ENCODE assay signal across 9 mouse cellular contexts in genomic region chr5:74941426-74941825, GRCm38 (mm10).
DNase-seq lines count a peak whose midpoint lies in the region; ATAC-seq lines count a peak whose summit lies in the region.
"Had no signal": no experiment of that assay in that cellular context is flagged by ENCODE, and none has a peak within 500 bp of the region (broad histone marks: within the 10 kb centered on the region; RNA-seq: fewer than 3 reads in every experiment).

No protein-coding gene starts in this region.

- no peak overlapping the region for H3K27ac ChIP-seq in forebrain, embryonic 13.5 days
- H3K27ac ChIP-seq in forebrain, embryonic 15.5 days (replicated peaks) = no peak overlapping the region
- H3K27ac ChIP-seq in neural tube, embryonic 15.5 days (replicated peaks) = no peak overlapping the region

- H3K36me3 ChIP-seq in forebrain, embryonic 13.5 days (ENCODE audit: poor library complexity, severe bottlenecking) = no peaks in the 10 kb centered on the region
- H3K36me3 ChIP-seq in forebrain, embryonic 15.5 days = no peaks in the 10 kb centered on the region
- H3K36me3 ChIP-seq in neural tube, embryonic 15.5 days = no peaks in the 10 kb centered on the region

- ATAC-seq in forebrain, embryonic 13.5 days = no peak
- no peak for ATAC-seq in forebrain, embryonic 15.5 days (replicated peaks)
- ATAC-seq in neural tube, embryonic 15.5 days (ENCODE audit: low FRiP score) = no peak

- peaks cover 14% of the 10 kb centered on the region; the same call in 1 of the 2 replicates for H3K4me1 ChIP-seq in forebrain, embryonic 13.5 days
- peaks cover 3% of the 10 kb centered on the region; the same call in 1 of the 2 replicates for H3K4me1 ChIP-seq in forebrain, embryonic 15.5 days
- peaks cover 14% of the 10 kb centered on the region for H3K4me1 ChIP-seq in neural tube, embryonic 15.5 days

- H3K4me3 ChIP-seq in forebrain, embryonic 13.5 days = no peak overlapping the region
- H3K4me3 ChIP-seq in forebrain, embryonic 15.5 days = no peak overlapping the region
- no peak overlapping the region for H3K4me3 ChIP-seq in neural tube, embryonic 15.5 days (replicated peaks)
- H3K4me3 ChIP-seq: myocyte had no signal

- H3K4me2 ChIP-seq in forebrain, embryonic 13.5 days = peak overlapping the region; percentile 28
- H3K4me2 ChIP-seq in forebrain, embryonic 15.5 days (replicated peaks) = no peak overlapping the region
- H3K4me2 ChIP-seq in neural tube, embryonic 15.5 days = no peak overlapping the region

- peaks cover 62% of the 10 kb centered on the region for H3K27me3 ChIP-seq in forebrain, embryonic 13.5 days
- H3K27me3 ChIP-seq in forebrain, embryonic 15.5 days = peaks cover 32% of the 10 kb centered on the region
- peaks cover 37% of the 10 kb centered on the region for H3K27me3 ChIP-seq in neural tube, embryonic 15.5 days (replicated peaks)

- DNase-seq in neural tube, embryonic 10.5 days (ENCODE audit: extremely low spot score, low spot score) = peak; percentile 70
- peak; percentile 40 for DNase-seq in heart, postnatal 4 days
- DNase-seq in retina, postnatal 1 day = peak; percentile 58
- no peak for DNase-seq in urinary bladder, adult 2 months (ENCODE audit: low spot score)
- DNase-seq in thymus, postnatal 0 days (ENCODE audit: low spot score) = no peak

- 2% methylated on average over 13 of the region's 13 CpGs for WGBS in forebrain, embryonic 13.5 days
- WGBS in forebrain, embryonic 15.5 days = 2% methylated on average over 13 of the region's 13 CpGs
- WGBS in neural tube, embryonic 15.5 days = 4% methylated on average over 13 of the region's 13 CpGs

- H3K9me3 ChIP-seq in forebrain, embryonic 13.5 days (replicated peaks) = no peaks in the 10 kb centered on the region
- no peaks in the 10 kb centered on the region for H3K9me3 ChIP-seq in forebrain, embryonic 15.5 days
- H3K9me3 ChIP-seq in neural tube, embryonic 15.5 days (replicated peaks) = no peaks in the 10 kb centered on the region

- H3K9ac ChIP-seq in forebrain, embryonic 13.5 days = no peak overlapping the region; the same call in 1 of the 2 replicates
- no peak overlapping the region for H3K9ac ChIP-seq in forebrain, embryonic 15.5 days (replicated peaks)
- H3K9ac ChIP-seq in neural tube, embryonic 15.5 days (replicated peaks) = no peak overlapping the region

Comparison
In these comparisons a context has a peak if more than half of its experiments do, and no peak if none do; other contexts are left out.
1. DNase-seq: peak in neural tube, embryonic 10.5 days (single experiment), heart, postnatal 4 days (single experiment) and retina, postnatal 1 day (single experiment); none in urinary bladder, adult 2 months (single experiment) and thymus, postnatal 0 days (single experiment).